ENCODE assay signal across 19 mouse cellular contexts in genomic region chr13:104799067-104799466, GRCm38 (mm10).
"Had no signal": no experiment of that assay in that cellular context is flagged by ENCODE, and none has a peak within 500 bp of the region (broad histone marks: within the 10 kb centered on the region; RNA-seq: fewer than 3 reads in every experiment).

No protein-coding gene starts in this region.

- H3K9me3 ChIP-seq: midbrain, embryonic 10.5 days; midbrain, embryonic 12.5 days; neural tube, embryonic 13.5 days; neural tube, embryonic 15.5 days had no signal

- H3K4me2 ChIP-seq: lung, embryonic 14.5 days; midbrain, embryonic 12.5 days; neural tube, embryonic 13.5 days; neural tube, embryonic 15.5 days had no signal

- H3K4me1 ChIP-seq: midbrain, embryonic 10.5 days; midbrain, embryonic 12.5 days; neural tube, embryonic 13.5 days; neural tube, embryonic 15.5 days had no signal

- ATAC-seq: midbrain, embryonic 16.5 days had no signal

- H3K27me3 ChIP-seq: midbrain, embryonic 12.5 days; neural tube, embryonic 13.5 days; neural tube, embryonic 15.5 days had no signal

- DNase-seq: lung, adult 18-20 months; lung, embryonic 14.5 days; lung, postnatal 10 days; lung, postnatal 4 days; midbrain, embryonic 14.5 days; retina, postnatal 1 day; right cerebral cortex, adult 18-20 months; right cerebral cortex, postnatal 25 days; right cerebral cortex, postnatal 4 days; spleen, adult 18-20 months; thymus, adult 18-20 months; thymus, postnatal 14 days; thymus, postnatal 36 days had no signal

- H3K27ac ChIP-seq: midbrain, embryonic 10.5 days; midbrain, embryonic 12.5 days; neural tube, embryonic 13.5 days; neural tube, embryonic 15.5 days had no signal

- H3K9ac ChIP-seq: lung, embryonic 14.5 days; midbrain, embryonic 12.5 days; neural tube, embryonic 13.5 days; neural tube, embryonic 15.5 days had no signal

- H3K4me3 ChIP-seq: midbrain, embryonic 10.5 days; midbrain, embryonic 12.5 days; myocyte; neural tube, embryonic 13.5 days; neural tube, embryonic 15.5 days had no signal
